Mouse (Mus musculus): ENCODE measurements around the gene Traf7.

Traf7 gene

DNA sequence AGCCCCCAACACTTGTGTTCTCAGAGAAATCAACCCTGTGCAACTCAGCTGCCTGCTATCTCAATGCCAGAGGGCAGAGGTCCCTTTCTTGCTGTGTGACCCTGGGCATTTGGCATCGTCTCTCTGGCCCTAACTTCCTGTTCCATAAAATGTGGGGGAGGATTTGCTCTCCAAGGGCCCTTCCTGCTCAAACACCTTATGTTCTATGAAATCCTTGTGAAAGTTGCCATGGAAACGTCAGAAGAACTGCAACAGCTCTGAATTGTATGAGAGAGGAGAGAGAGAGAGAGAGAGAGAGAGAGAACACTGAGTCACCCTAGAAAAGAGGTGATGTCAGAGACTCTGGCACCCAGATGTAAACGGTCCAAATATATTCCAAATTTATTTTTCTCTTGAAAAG lies 9.8 kb upstream of the Traf7 start:
- H3K4me1 ChIP-seq (replicated peaks; ENCODE audit: low read depth, low read length), result peaks cover 14% of the 10 kb centered on the region
- TF ChIP-seq POU5F1 (IDR thresholded peaks at IDR 0.05; ENCODE audit: borderline replicate concordance, low read length), result no peak
- TF ChIP-seq CTCF (conservative IDR thresholded peaks at IDR 0.05; ENCODE audit: low read length), result no peak
- TF ChIP-seq NANOG (IDR thresholded peaks at IDR 0.05; ENCODE audit: borderline replicate concordance, low read length), result no peak
- H3K27me3 ChIP-seq (ENCODE audit: insufficient read depth, low read length), result no peaks in the 10 kb centered on the region; the same call in 1 of the 2 replicates
- no peaks in the 10 kb centered on the region for H3K9me3 ChIP-seq (ENCODE audit: low read length)
- no peak overlapping the region for H3K4me3 ChIP-seq (replicated peaks; ENCODE audit: low read length)
- H3K36me3 ChIP-seq (ENCODE audit: insufficient read depth, low read length), result no peaks in the 10 kb centered on the region

DNA sequence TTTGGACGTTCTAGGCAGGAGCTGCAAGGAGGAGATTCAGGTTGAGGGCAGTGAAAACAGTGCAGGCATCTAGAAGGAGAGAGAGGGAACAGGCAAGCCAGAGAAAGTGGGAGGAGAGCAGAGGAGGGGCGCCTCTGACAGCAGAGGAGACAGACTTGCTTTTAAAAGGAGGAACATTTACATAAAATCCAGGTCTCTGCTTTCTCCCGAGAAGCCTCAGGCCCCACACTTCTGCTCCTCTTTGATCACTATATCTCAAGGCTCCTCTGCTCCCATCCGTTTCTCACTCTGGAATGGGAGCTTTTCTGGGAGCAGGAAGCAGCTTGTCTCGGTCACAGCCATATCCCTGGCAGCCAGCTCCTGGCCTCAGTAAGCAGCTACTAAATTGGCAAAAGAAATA lies 7.6 kb upstream of the Traf7 start:
- H3K4me1 ChIP-seq (replicated peaks; ENCODE audit: low read depth, low read length), result peaks cover 36% of the 10 kb centered on the region
- no peak for TF ChIP-seq NANOG (IDR thresholded peaks at IDR 0.05; ENCODE audit: borderline replicate concordance, low read length)
- TF ChIP-seq POU5F1 (IDR thresholded peaks at IDR 0.05; ENCODE audit: borderline replicate concordance, low read length), result no peak
- no peak for TF ChIP-seq CTCF (conservative IDR thresholded peaks at IDR 0.05; ENCODE audit: low read length)
- no peak overlapping the region for H3K4me3 ChIP-seq (replicated peaks; ENCODE audit: low read length)
- no peaks in the 10 kb centered on the region; the same call in 1 of the 2 replicates for H3K27me3 ChIP-seq (ENCODE audit: insufficient read depth, low read length)
- H3K36me3 ChIP-seq (ENCODE audit: insufficient read depth, low read length), result peaks cover 16% of the 10 kb centered on the region
- no peaks in the 10 kb centered on the region for H3K9me3 ChIP-seq (ENCODE audit: low read length)

DNA sequence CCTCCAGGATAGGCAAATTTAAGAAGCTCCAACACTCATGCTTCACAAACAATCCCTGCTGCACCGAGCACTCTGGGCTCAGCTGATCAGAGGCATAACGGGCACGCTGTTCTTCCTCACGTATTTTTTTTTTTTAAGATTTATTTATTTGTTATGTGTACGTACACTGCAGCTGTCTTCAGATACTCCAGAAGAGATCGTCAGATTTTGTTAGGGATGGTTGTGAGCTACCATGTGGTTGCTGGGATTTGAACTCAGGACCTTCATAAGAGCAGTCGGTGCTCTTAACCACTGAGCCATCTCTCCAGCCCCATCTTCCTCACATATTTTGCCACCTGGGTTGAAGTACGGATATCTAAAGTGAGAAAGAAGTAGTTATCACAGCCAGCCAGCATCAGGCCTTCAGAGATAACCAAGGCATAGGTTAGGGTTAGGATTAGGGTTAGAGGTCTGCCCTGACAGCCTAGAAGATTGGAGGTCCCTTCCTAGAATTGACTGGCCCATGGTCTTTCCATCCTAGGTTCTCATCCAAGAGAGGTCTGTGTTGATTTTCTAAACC lies 6.5 kb upstream of the Traf7 start, which contains the start of gene Rab26:
TSS of gene Rab26 (minus strand) at position 51 of the 559 bp plus-strand sequence.
- Histone ChIP-seq H3K4me1 (replicated peaks; ENCODE audit: low read depth, low read length) (peaks cover 47% of the 10 kb centered on the region), H3K4me3 (replicated peaks; ENCODE audit: low read length) (peak within 1 kb of the TSS; percentile 86), H3K9me3 (ENCODE audit: low read length) (no peaks in the 10 kb centered on the region), H3K36me3 (ENCODE audit: insufficient read depth, low read length) (peaks cover 27% of the 10 kb centered on the region), H3K27me3 (ENCODE audit: insufficient read depth, low read length) (no peaks in the 10 kb centered on the region; the same call in 1 of the 2 replicates)
- TF ChIP-seq POU5F1 (IDR thresholded peaks at IDR 0.05; ENCODE audit: borderline replicate concordance, low read length) (no peak), NANOG (IDR thresholded peaks at IDR 0.05; ENCODE audit: borderline replicate concordance, low read length) (no peak), CTCF (conservative IDR thresholded peaks at IDR 0.05; ENCODE audit: low read length) (no peak)

GRCm38 (mm10) chr17:24533099-24533992 lies 5.6 kb upstream of the Traf7 start:
- peaks cover 35% of the 10 kb centered on the region for H3K36me3 ChIP-seq (ENCODE audit: insufficient read depth, low read length)
- H3K9me3 ChIP-seq (ENCODE audit: low read length), result no peaks in the 10 kb centered on the region
- peaks cover 47% of the 10 kb centered on the region for H3K4me1 ChIP-seq (replicated peaks; ENCODE audit: low read depth, low read length)
- peak overlapping the region; percentile 86 for H3K4me3 ChIP-seq (replicated peaks; ENCODE audit: low read length)
- no peak for TF ChIP-seq NANOG (IDR thresholded peaks at IDR 0.05; ENCODE audit: borderline replicate concordance, low read length)
- TF ChIP-seq CTCF (conservative IDR thresholded peaks at IDR 0.05; ENCODE audit: low read length), result no peak
- no peak for TF ChIP-seq POU5F1 (IDR thresholded peaks at IDR 0.05; ENCODE audit: borderline replicate concordance, low read length)
- H3K27me3 ChIP-seq (ENCODE audit: insufficient read depth, low read length), result no peaks in the 10 kb centered on the region; the same call in 1 of the 2 replicates

GRCm38 (mm10) chr17:24532045-24532444 lies 4.3 kb upstream of the Traf7 start:
- Histone ChIP-seq H3K9me3 (ENCODE audit: low read length) (no peaks in the 10 kb centered on the region), H3K27me3 (ENCODE audit: insufficient read depth, low read length) (no peaks in the 10 kb centered on the region; the same call in 1 of the 2 replicates), H3K4me3 (replicated peaks; ENCODE audit: low read length) (no peak overlapping the region), H3K36me3 (ENCODE audit: insufficient read depth, low read length) (peaks cover 35% of the 10 kb centered on the region), H3K4me1 (replicated peaks; ENCODE audit: low read depth, low read length) (peaks cover 48% of the 10 kb centered on the region)
- TF ChIP-seq CTCF (conservative IDR thresholded peaks at IDR 0.05; ENCODE audit: low read length), result no peak
- TF ChIP-seq NANOG (IDR thresholded peaks at IDR 0.05; ENCODE audit: borderline replicate concordance, low read length), result no peak
- TF ChIP-seq POU5F1 (IDR thresholded peaks at IDR 0.05; ENCODE audit: borderline replicate concordance, low read length), result no peak

GRCm38 (mm10) chr17:24531064-24531463 lies 3.3 kb upstream of the Traf7 start:
- Histone ChIP-seq H3K4me1 (replicated peaks; ENCODE audit: low read depth, low read length) (peaks cover 57% of the 10 kb centered on the region), H3K27me3 (ENCODE audit: insufficient read depth, low read length) (no peaks in the 10 kb centered on the region), H3K9me3 (ENCODE audit: low read length) (no peaks in the 10 kb centered on the region), H3K36me3 (ENCODE audit: insufficient read depth, low read length) (peaks cover 42% of the 10 kb centered on the region), H3K4me3 (replicated peaks; ENCODE audit: low read length) (0 out of 2 replicates have a peak overlapping the region, but pooled peaks have one; percentile 3)
- TF ChIP-seq NANOG (IDR thresholded peaks at IDR 0.05; ENCODE audit: borderline replicate concordance, low read length) (no peak), CTCF (conservative IDR thresholded peaks at IDR 0.05; ENCODE audit: low read length) (no peak), POU5F1 (IDR thresholded peaks at IDR 0.05; ENCODE audit: borderline replicate concordance, low read length) (no peak)

DNA sequence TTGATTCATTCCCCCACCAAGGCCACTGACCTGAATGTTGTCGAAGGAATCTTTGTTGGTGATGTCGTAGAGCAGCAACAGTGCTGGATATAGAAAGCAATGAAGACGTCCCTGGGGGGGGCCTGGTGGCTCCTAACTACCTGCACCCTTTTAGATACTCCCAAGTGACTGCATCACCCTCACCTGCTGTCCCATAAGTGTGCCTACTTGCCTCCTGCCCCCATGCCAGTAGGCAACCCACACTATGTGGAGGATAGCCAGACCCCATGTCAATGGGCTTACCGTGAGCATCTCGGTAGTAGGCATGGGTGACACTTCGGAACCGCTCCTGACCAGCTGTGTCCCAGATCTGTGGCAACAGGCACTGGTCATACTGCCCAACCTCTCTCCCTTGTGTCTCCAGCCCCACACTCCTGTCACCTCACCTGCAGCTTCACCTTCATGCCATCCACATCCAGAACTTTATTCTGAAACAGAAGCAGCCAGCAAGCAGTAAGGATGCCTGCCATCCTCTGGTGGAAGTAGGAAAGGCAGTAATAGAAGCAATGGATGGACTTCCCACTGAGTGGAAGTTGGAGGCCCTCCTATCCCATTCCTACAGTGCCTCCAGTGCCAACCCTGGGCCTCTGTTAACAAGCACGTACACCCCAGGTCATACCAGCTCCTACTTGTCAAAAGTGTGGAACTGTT lies 2.8 kb upstream of the Traf7 start:
- no peaks in the 10 kb centered on the region for H3K9me3 ChIP-seq (ENCODE audit: low read length)
- peak overlapping the region; percentile 96 for H3K4me3 ChIP-seq (replicated peaks; ENCODE audit: low read length)
- no peak for TF ChIP-seq NANOG (IDR thresholded peaks at IDR 0.05; ENCODE audit: borderline replicate concordance, low read length)
- TF ChIP-seq POU5F1 (IDR thresholded peaks at IDR 0.05; ENCODE audit: borderline replicate concordance, low read length), result no peak
- TF ChIP-seq CTCF (conservative IDR thresholded peaks at IDR 0.05; ENCODE audit: low read length), result 0 out of 2 replicates have a peak, but pooled peaks have one; percentile 22
- peaks cover 63% of the 10 kb centered on the region for H3K4me1 ChIP-seq (replicated peaks; ENCODE audit: low read depth, low read length)
- no peaks in the 10 kb centered on the region for H3K27me3 ChIP-seq (ENCODE audit: insufficient read depth, low read length)
- peaks cover 47% of the 10 kb centered on the region for H3K36me3 ChIP-seq (ENCODE audit: insufficient read depth, low read length)

DNA sequence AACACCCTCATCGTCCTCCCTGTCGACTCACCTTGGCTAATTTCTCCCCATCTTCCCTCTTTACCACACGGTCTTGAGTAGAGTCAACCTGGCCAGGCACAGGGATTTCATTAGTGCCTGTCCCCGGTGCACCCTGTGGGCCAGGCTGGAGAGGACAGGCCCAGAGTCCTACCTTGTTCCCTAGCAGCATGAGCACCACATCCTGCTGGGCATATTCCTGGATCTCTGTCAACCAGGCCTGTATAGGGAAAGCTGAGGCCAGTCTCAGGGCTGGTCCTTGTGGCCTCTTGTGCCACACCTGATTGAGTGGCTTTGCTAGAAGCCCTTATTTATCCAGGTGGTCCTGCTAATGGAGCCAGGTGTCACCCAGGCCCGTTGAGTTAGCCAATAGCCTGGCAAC lies 2.1 kb upstream of the Traf7 start:
- Histone ChIP-seq H3K4me3 (replicated peaks; ENCODE audit: low read length) (peak overlapping the region; percentile 96), H3K4me1 (replicated peaks; ENCODE audit: low read depth, low read length) (peaks cover 66% of the 10 kb centered on the region), H3K9me3 (ENCODE audit: low read length) (no peaks in the 10 kb centered on the region), H3K36me3 (ENCODE audit: insufficient read depth, low read length) (peaks cover 54% of the 10 kb centered on the region), H3K27me3 (ENCODE audit: insufficient read depth, low read length) (no peaks in the 10 kb centered on the region)
- TF ChIP-seq CTCF (conservative IDR thresholded peaks at IDR 0.05; ENCODE audit: low read length), result no peak
- no peak for TF ChIP-seq POU5F1 (IDR thresholded peaks at IDR 0.05; ENCODE audit: borderline replicate concordance, low read length)

Measured in E14TG2a.4 (cell line).